Mouse (Mus musculus): Measurements from ENCODE around the gene Camk1g. TPM values are rescaled to one million over a fixed set of nuclear protein-coding genes. Genes with fewer than 3 reads are reported as not detected.

The Camk1g gene
- total RNA-seq, 2 experiments from 2014 or later, result 0.22 TPM; not detected in 1

DNA sequence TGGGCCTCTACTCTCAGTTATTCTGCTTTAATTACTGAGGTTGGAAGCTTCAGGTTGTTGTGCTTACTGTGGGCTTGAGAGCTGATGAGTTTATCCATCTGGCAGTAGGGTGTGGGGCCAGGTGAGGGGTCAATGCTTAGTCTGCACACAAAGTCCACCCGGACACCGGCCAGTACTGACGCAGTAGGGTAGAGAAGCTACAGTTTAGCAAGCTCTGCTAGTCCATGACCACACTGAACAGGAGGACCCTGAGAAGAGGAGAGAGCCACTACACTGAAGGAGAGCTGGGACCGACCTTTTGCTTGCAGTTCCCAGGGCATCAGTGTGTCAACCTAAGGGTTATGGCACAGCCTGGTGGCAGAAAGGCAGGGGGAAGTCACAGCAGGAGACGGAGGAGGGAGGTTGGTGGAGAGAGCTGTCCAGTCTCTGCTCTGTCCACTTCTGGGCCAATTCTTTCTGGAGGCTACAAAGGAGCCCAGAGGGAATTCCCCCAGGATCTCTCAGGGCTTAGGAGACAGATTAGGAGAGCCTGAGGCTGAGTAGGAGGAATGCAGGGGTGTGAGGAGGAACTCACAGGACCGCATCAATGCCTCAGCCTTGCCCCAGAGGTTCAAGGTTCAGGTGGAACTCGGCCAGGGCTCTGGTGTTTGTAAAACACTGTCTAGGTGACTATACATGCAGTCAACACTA, 43.5 kb downstream of the Camk1g start:
- Histone ChIP-seq H3K27ac (no peak overlapping the region), H3K4me3 (no peak overlapping the region)
- peak; percentile 23 for DNase-seq
- peak; percentile 42; the same call in 1 of the 2 replicates for TF ChIP-seq CTCF (IDR thresholded peaks at IDR 0.05)
- intact Hi-C loops (cut with DNase I), result no loop called here

- DNase-seq, result peak; percentile 6
- intact Hi-C loops (cut with DNase I), result no loop called here
- no peak for TF ChIP-seq CTCF (IDR thresholded peaks at IDR 0.05)
- no peak overlapping the region for H3K27ac ChIP-seq
- no peak overlapping the region for H3K4me3 ChIP-seq
These were observed 44.2 kb downstream of the Camk1g start for GRCm38 (mm10) chr1:193325891-193326290.

- intact Hi-C loops (cut with DNase I), result loop anchor here (1.0 kb wide), 2 partner anchors 69 to 116 kb away; no protein-coding TSS in a partner anchor
- Histone ChIP-seq H3K27ac (no peak overlapping the region), H3K4me3 (no peak overlapping the region)
- peak; percentile 70 for DNase-seq
- TF ChIP-seq CTCF (IDR thresholded peaks at IDR 0.05), result peak; percentile 81
These were observed 45.9 kb downstream of the Camk1g start for GRCm38 (mm10) chr1:193324224-193324623.

DNA sequence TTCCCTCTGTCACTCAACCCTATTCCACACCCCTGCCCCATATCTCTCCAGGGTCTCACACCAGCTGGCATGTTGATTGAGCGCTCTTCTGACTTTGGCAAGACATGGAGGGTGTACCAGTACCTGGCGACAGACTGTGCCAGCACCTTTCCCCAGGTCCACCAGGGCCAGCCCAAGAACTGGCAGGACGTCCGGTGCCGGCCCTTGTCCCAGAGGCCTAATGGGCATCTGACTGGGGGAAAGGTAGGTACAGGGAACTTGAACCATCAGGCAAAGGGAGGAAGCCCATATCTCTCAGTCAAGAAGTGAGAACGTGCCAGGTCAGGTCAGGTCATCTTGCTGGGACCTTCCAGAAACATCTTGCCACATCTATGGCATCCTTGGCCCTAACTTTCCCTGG, 46.4 kb downstream of the Camk1g start:
- Histone ChIP-seq H3K27ac (no peak overlapping the region), H3K4me3 (no peak overlapping the region)
- TF ChIP-seq CTCF (IDR thresholded peaks at IDR 0.05), result no peak
- intact Hi-C loops (cut with DNase I), result loop anchor here (1.0 kb wide), 2 partner anchors 68 to 115 kb away; no protein-coding TSS in a partner anchor
- peak; percentile 16 for DNase-seq

- H3K27ac ChIP-seq, result no peak overlapping the region
- intact Hi-C loops (cut with DNase I), result no loop called here
- TF ChIP-seq CTCF (IDR thresholded peaks at IDR 0.05), result no peak
- H3K4me3 ChIP-seq, result no peak overlapping the region
- peak; percentile 14 for DNase-seq
These were observed 49.7 kb downstream of the Camk1g start for GRCm38 (mm10) chr1:193320398-193320797.

- no peak overlapping the region for H3K4me3 ChIP-seq
- intact Hi-C loops (cut with DNase I), result no loop called here
- no peak for TF ChIP-seq CTCF (IDR thresholded peaks at IDR 0.05)
- no peak overlapping the region for H3K27ac ChIP-seq
- DNase-seq, result peak; percentile 3
These were observed 50.4 kb downstream of the Camk1g start for GRCm38 (mm10) chr1:193319721-193320120.

- peak; percentile 94 for DNase-seq
- no peak for TF ChIP-seq CTCF (IDR thresholded peaks at IDR 0.05)
- intact Hi-C loops (cut with DNase I), result no loop called here
- Histone ChIP-seq H3K4me3 (no peak overlapping the region), H3K27ac (peak overlapping the region; percentile 95)
These were observed 52.9 kb downstream of the Camk1g start for GRCm38 (mm10) chr1:193317159-193317559.

- peak overlapping the region; percentile 95 for H3K27ac ChIP-seq
- no peak for TF ChIP-seq CTCF (IDR thresholded peaks at IDR 0.05)
- intact Hi-C loops (cut with DNase I), result loop anchor here (1.0 kb wide), 1 partner anchor 43 kb away; the partner anchor contains the start of gene G0s2
- H3K4me3 ChIP-seq, result no peak overlapping the region
- peak; percentile 71 for DNase-seq
These were observed 53.7 kb downstream of the Camk1g start for GRCm38 (mm10) chr1:193316358-193316750.

DNA sequence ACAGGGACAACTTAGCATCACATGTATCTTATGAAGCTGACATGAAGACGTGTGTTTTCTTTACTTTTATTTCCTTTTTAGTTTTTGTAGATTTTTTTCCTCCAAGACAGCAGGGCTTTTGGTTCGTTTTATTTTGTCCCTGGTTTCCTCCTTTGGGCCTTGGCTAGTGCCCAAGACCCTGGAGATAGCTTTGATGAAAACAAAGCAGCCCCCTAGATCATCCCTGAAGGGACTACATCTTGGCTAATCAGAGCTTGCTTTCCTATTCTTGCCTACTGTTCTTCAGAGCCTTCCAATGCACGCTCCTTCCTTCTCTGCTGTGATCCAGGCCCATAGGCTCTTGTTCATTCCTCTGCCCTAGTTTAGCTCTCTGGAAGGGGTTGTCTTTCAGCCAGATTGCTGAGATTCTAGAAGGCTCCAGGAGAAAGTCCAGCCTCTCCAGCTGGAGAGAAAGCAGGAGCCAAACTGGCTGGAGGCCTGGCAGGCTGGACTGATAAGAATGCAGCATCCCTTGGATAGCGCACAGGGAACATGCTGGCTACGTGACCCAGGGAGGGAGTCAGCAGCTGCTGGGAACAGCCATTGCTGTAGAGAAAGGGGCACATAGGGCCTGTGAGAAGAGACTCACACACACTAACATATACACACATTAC, 54.3 kb downstream of the Camk1g start:
- intact Hi-C loops (cut with DNase I), result loop anchor here (1.0 kb wide), 1 partner anchor 43 kb away; the partner anchor contains the start of gene G0s2
- DNase-seq, result peak; percentile 94
- TF ChIP-seq CTCF (IDR thresholded peaks at IDR 0.05), result no peak
- H3K27ac ChIP-seq, result peak overlapping the region; percentile 95
- H3K4me3 ChIP-seq, result no peak overlapping the region

GRCm38 (mm10) chr1:193311596-193311995, 58.5 kb downstream of the Camk1g start:
- Histone ChIP-seq H3K4me3 (no peak overlapping the region), H3K27ac (no peak overlapping the region)
- no peak for DNase-seq
- TF ChIP-seq CTCF (IDR thresholded peaks at IDR 0.05), result no peak
- intact Hi-C loops (cut with DNase I), result no loop called here

DNA sequence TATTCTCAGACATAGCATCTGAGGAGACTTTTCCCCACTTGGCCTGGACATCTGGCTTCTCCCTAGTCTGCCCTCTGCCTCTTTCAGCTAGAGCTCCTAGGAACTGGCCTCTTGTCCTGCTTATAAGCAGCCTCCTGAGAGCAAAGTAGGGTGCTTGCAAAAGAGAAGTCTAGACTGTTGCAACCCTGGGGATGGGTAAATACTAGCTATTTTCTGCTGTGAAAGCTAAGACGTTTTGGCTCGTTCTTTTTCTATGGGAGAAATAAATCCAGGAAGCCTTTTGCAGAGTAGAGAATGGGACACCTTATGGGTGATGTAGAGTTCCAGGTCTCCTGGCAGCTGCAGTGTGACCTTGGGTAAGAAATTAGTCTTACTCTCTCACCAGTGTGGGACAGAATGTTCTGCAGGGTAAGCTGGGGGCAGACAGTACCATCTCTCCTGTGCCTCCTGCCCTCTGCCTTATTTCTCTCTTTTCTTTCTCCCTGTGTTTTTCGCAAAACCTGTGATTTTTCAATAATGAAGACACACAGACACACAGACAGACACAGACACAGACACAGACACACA, 59.5 kb downstream of the Camk1g start:
- TF ChIP-seq CTCF (IDR thresholded peaks at IDR 0.05), result no peak
- Histone ChIP-seq H3K4me3 (no peak overlapping the region), H3K27ac (no peak overlapping the region)
- intact Hi-C loops (cut with DNase I), result no loop called here
- no peak for DNase-seq

DNA sequence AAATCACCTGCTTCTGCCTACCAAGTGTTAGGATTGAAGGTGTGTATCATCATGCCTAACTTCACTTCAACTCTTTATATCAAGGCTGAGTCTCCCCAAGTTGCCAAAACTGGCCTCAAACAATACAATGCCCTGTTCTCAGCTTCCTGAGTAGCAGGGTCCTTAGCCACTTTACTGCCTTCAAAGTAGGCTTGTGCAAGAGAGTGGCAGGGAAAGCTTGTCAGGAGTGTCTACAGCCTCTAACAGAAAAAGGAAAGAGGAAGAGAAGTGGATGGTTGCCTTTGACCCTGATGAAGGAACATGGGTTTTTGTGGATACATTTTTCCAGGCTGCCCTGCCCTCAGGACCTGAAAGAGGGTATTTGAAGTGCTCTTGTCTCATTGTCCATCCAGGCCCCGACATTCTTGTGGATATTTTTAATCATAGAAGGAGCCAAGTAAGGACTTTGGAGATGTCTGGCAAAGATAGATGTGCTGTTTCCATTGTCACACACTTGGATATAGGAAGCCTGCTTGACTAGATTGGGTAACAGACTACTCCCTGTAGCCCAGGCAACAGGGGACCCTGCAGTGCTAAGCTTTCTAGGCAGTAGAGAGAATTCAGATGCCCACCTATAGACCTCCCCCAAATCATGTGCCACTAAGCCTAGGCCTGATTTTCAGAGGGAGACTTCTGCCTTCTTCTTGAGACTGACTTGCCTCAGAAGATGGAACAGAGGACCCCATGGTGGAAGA, 60.1 kb downstream of the Camk1g start:
- TF ChIP-seq CTCF (IDR thresholded peaks at IDR 0.05), result no peak
- no peak for DNase-seq
- intact Hi-C loops (cut with DNase I), result no loop called here
- no peak overlapping the region for H3K27ac ChIP-seq
- no peak overlapping the region for H3K4me3 ChIP-seq

All from gastrocnemius, adult 2 months (tissue).